In the genomic region with DNA sequence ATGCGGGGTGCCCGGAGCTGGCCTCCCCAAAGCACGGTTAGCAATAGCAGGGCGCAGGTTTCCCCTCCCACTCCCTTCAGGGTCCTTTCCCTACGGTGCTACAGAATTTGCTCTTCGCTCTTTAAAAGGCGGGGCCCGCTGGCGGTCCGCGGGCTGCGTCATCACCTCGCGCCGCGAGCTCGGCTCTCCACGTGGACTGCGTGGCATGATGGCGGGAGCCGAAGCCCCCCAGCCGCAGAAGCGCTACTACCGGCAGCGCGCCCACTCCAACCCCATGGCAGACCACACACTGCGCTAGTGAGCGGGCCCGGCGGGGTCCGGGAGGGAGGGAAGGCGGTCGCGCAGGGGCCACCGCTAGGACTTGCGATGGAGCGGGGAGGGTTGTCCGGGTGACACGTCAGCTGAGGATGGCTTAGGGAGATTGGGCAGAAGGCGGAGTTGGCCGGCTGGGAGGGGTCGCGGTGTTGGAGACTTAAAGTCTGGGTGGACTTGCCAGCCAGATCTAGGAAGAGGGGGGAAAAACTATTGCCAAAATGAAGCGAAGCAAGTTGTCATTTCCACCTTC, we compare ENCODE assay signal across 8 mouse cellular contexts. TPM values are rescaled to one million over a fixed set of nuclear protein-coding genes. Genes with fewer than 3 reads are reported as not detected.
A peak's percentile ranks its signal among the peaks of the same experiment; 100 is the strongest.
DNase-seq lines count a peak whose midpoint lies in the region; ATAC-seq and TF ChIP-seq lines count a peak whose summit lies in the region.

No protein-coding gene starts in this region.

- peak overlapping the region; percentile 80 for H3K4me3 ChIP-seq in hindbrain, embryonic 11.5 days (ENCODE audit: low read depth, low read length)
- peak overlapping the region; percentile 69 for H3K4me3 ChIP-seq in lung, postnatal 0 days (ENCODE audit: low read depth, low read length)

- H3K9ac ChIP-seq in hindbrain, embryonic 11.5 days (ENCODE audit: low read depth, low read length) = peak overlapping the region; percentile 67
- H3K9ac ChIP-seq in lung, postnatal 0 days (replicated peaks; ENCODE audit: low read depth) = peak overlapping the region; percentile 46; the same call in 1 of the 2 replicates

- H3K27me3 ChIP-seq in hindbrain, embryonic 11.5 days (ENCODE audit: control insufficient read depth, insufficient read depth, low read length) = no peaks in the 10 kb centered on the region
- H3K27me3 ChIP-seq in lung, postnatal 0 days (replicated peaks; ENCODE audit: insufficient read depth, low read length) = no peaks in the 10 kb centered on the region

- no peak for TF ChIP-seq EP300 in lung, postnatal 0 days (IDR thresholded peaks at IDR 0.05)

- H3K9me3 ChIP-seq in hindbrain, embryonic 11.5 days (ENCODE audit: control insufficient read depth, low read length) = no peaks in the 10 kb centered on the region
- H3K9me3 ChIP-seq in lung, postnatal 0 days (ENCODE audit: low read length) = no peaks in the 10 kb centered on the region

- under 1% methylated on average over 44 of the region's 44 CpGs for WGBS in hindbrain, embryonic 11.5 days
- WGBS in lung, postnatal 0 days = under 1% methylated on average over 44 of the region's 44 CpGs

- peaks cover 3% of the 10 kb centered on the region; the same call in 1 of the 2 replicates for H3K4me1 ChIP-seq in hindbrain, embryonic 11.5 days (replicated peaks; ENCODE audit: control insufficient read depth, insufficient read depth, low read length)
- peaks cover 3% of the 10 kb centered on the region; the same call in 1 of the 2 replicates for H3K4me1 ChIP-seq in lung, postnatal 0 days (ENCODE audit: insufficient read depth, low read depth, low read length)

- no peak for TF ChIP-seq CTCF in lung, postnatal 0 days (IDR thresholded peaks at IDR 0.05)

- peak; percentile 90 for ATAC-seq in hindbrain, embryonic 11.5 days (ENCODE audit: low FRiP score)
- peak; percentile 94 for ATAC-seq in lung, postnatal 0 days

- peak; percentile 98 for DNase-seq in MN1 (ENCODE audit: low spot score)
- peak; percentile 87 for DNase-seq in cerebellum, adult 9-11 months
- DNase-seq in frontal cortex, adult 2 months (ENCODE audit: extremely low spot score in 1 of 2, low spot score in 1 of 2) = peak; percentile 80 to 92
- DNase-seq in hindbrain, embryonic 11.5 days (ENCODE audit: low spot score) = peak; percentile 95
- peak; percentile 92 to 93 for DNase-seq in layer of hippocampus, postnatal 10 days (ENCODE audit: low spot score in 2 of 2)
- peak; percentile 88 for DNase-seq in lung, postnatal 0 days (ENCODE audit: low spot score)
- DNase-seq in ovary, postnatal 10 days (ENCODE audit: low spot score) = peak; percentile 88
- peak; percentile 60 to 72 for DNase-seq in thymus, postnatal 10 days (ENCODE audit: low spot score in 2 of 2)

- H3K36me3 ChIP-seq in hindbrain, embryonic 11.5 days (ENCODE audit: control insufficient read depth, insufficient read depth, low read length) = no peaks in the 10 kb centered on the region
- H3K36me3 ChIP-seq in lung, postnatal 0 days (ENCODE audit: insufficient read depth, low read length) = no peaks in the 10 kb centered on the region

- 0 out of 2 replicates have a peak overlapping the region, but pooled peaks have one; percentile 25 for H3K27ac ChIP-seq in hindbrain, embryonic 11.5 days (ENCODE audit: low read depth, low read length)
- 0 out of 2 replicates have a peak overlapping the region, but pooled peaks have one; percentile 4 for H3K27ac ChIP-seq in lung, postnatal 0 days (ENCODE audit: low read length)

- H3K4me2 ChIP-seq in hindbrain, embryonic 11.5 days (replicated peaks; ENCODE audit: low read depth, low read length) = peak overlapping the region; percentile 90
- H3K4me2 ChIP-seq in lung, postnatal 0 days (replicated peaks; ENCODE audit: low read depth, low read length) = peak overlapping the region; percentile 97

RNA-seq across cellular contexts. Expression of a gene that starts 0.5 kb away (rescaled TPM):
- 0.18 and 0.27 TPM in 2 replicates for polyA plus RNA-seq in frontal cortex, adult 2 months (2012; rRNA removed)
- polyA plus RNA-seq in hindbrain, embryonic 11.5 days (2014; fragmentation: Nextera tagmentation; extraction: Ambion mirVana) = 0.08 and 0.15 TPM in 2 replicates
- under 1 TPM; 0.27 to 0.34 TPM for total RNA-seq in layer of hippocampus, postnatal 10 days (2021)
- polyA plus RNA-seq in lung, postnatal 0 days (2015; fragmentation: Nextera tagmentation; extraction: Ambion mirVana) = 0.27 and 0.30 TPM in 2 replicates

RNA-seq across cellular contexts. Expression of a gene that starts 0.6 kb away (rescaled TPM):
- 13.9 and 14.0 TPM in 2 replicates for polyA plus RNA-seq in frontal cortex, adult 2 months (2012; rRNA removed)
- polyA plus RNA-seq in hindbrain, embryonic 11.5 days (2014; fragmentation: Nextera tagmentation; extraction: Ambion mirVana) = 32.4 and 36.7 TPM in 2 replicates
- 10 to 100 TPM; 12.6 to 14.0 TPM for total RNA-seq in layer of hippocampus, postnatal 10 days (2021)
- 12.9 and 13.6 TPM in 2 replicates for polyA plus RNA-seq in lung, postnatal 0 days (2015; fragmentation: Nextera tagmentation; extraction: Ambion mirVana)

RNA-seq across cellular contexts. Expression of a gene that starts 6.2 kb away (rescaled TPM):
- polyA plus RNA-seq in frontal cortex, adult 2 months (2012; rRNA removed) = 0.70 and 1.0 TPM in 2 replicates
- polyA plus RNA-seq in hindbrain, embryonic 11.5 days (2014; fragmentation: Nextera tagmentation; extraction: Ambion mirVana) = 0.11 and 0.20 TPM in 2 replicates
- under 1 TPM; 0.45 to 0.75 TPM for total RNA-seq in layer of hippocampus, postnatal 10 days (2021)
- polyA plus RNA-seq in lung, postnatal 0 days (2015; fragmentation: Nextera tagmentation; extraction: Ambion mirVana) = 0.13 TPM in 1 of 2 replicates, not detected in the other

RNA-seq across cellular contexts. Expression of a gene that starts 11.2 kb away (rescaled TPM):
- polyA plus RNA-seq in frontal cortex, adult 2 months (2012; rRNA removed) = 31.8 and 35.2 TPM in 2 replicates
- 75.6 and 78.7 TPM in 2 replicates for polyA plus RNA-seq in hindbrain, embryonic 11.5 days (2014; fragmentation: Nextera tagmentation; extraction: Ambion mirVana)
- total RNA-seq in layer of hippocampus, postnatal 10 days (2021) = 10 to 100 TPM; 31.4 to 36.3 TPM
- polyA plus RNA-seq in lung, postnatal 0 days (2015; fragmentation: Nextera tagmentation; extraction: Ambion mirVana) = 39.1 and 42.3 TPM in 2 replicates

RNA-seq across cellular contexts. Expression of a gene that starts 18.1 kb away (rescaled TPM):
- 13.2 and 14.4 TPM in 2 replicates for polyA plus RNA-seq in frontal cortex, adult 2 months (2012; rRNA removed)
- 3.6 and 4.2 TPM in 2 replicates for polyA plus RNA-seq in hindbrain, embryonic 11.5 days (2014; fragmentation: Nextera tagmentation; extraction: Ambion mirVana)
- total RNA-seq in layer of hippocampus, postnatal 10 days (2021) = 10 to 100 TPM; 48.6 to 48.9 TPM
- polyA plus RNA-seq in lung, postnatal 0 days (2015; fragmentation: Nextera tagmentation; extraction: Ambion mirVana) = 0.63 and 0.86 TPM in 2 replicates

Comparison
In these comparisons a context has a peak if more than half of its experiments do, and no peak if none do; other contexts are left out.
1. Peak in every context shown above with its lines: DNase-seq, ATAC-seq, H3K4me3 ChIP-seq and H3K27ac ChIP-seq.